Mouse (Mus musculus) cortical plate, adult 2 months (tissue): ENCODE data around the gene Syde2. TPM values are rescaled to one million over a fixed set of nuclear protein-coding genes. Genes with fewer than 3 reads are reported as not detected.

Source experiments
- H3K27ac ChIP-seq: fragments of 200-500 bp; 2 replicates; pipeline ENCODE4 v1.5.1; 2012; ENCODE audit warnings: low read length, control low read depth, inconsistent platforms; ENCODE audit not compliant: insufficient read depth
- H3K4me1 ChIP-seq: fragments of 200-500 bp; 2 replicates; pipeline ENCODE4 v1.6.1; 2011; ENCODE audit warnings: low read length; ENCODE audit not compliant: control insufficient read depth, insufficient read depth
- H3K4me3 ChIP-seq: fragments of 200-500 bp; 2 replicates; pipeline ENCODE4 v1.5.1; 2011; ENCODE audit warnings: mild to moderate bottlenecking, low read length, control low read depth; ENCODE audit not compliant: insufficient read depth
- CTCF ChIP-seq: fragments of 200-500 bp; IDR thresholded peaks from 2 replicates; pipeline ENCODE4 v1.5.1; 2011; ENCODE audit warnings: mild to moderate bottlenecking, control low read depth, low read length; ENCODE audit not compliant: insufficient read depth; ENCODE audit errors: extremely low read depth
- POLR2A ChIP-seq: fragments of 200-500 bp; IDR thresholded peaks from 2 replicates; pipeline ENCODE4 v1.6.1; 2011; ENCODE audit warnings: mild to moderate bottlenecking, low read length, control low read depth; ENCODE audit not compliant: insufficient read depth; ENCODE audit errors: extremely low read depth
- polyA plus RNA-seq: library from polyadenylated mRNA; depleted of rRNA; stranded (reverse); fragments of >200 nt; gene quantifications from 2 replicates; pipeline ENCODE4 v1.2.3, GENCODE M21; 2012

Syde2 gene
- polyA plus RNA-seq, 1 experiment = 2.0 TPM

GRCm38 (mm10) chr3:146007872-146008271, 20.2 kb downstream of the Syde2 start:
- H3K4me3 ChIP-seq = no peak overlapping the region
- TF ChIP-seq POLR2A (no peak), CTCF (no peak)
- no peak overlapping the region for H3K27ac ChIP-seq
- H3K4me1 ChIP-seq = no peaks in the 10 kb centered on the region

- no peak overlapping the region for H3K4me3 ChIP-seq
- no peak overlapping the region for H3K27ac ChIP-seq
- TF ChIP-seq POLR2A = no peak
- no peak for TF ChIP-seq CTCF
- no peaks in the 10 kb centered on the region for H3K4me1 ChIP-seq
Observed at GRCm38 (mm10) chr3:146009859-146010645, 22.4 kb downstream of the Syde2 start.

GRCm38 (mm10) chr3:146010751-146011150, 23.1 kb downstream of the Syde2 start:
- H3K4me1 ChIP-seq = no peaks in the 10 kb centered on the region
- no peak overlapping the region for H3K27ac ChIP-seq
- no peak overlapping the region for H3K4me3 ChIP-seq
- TF ChIP-seq CTCF = no peak
- TF ChIP-seq POLR2A = no peak

GRCm38 (mm10) chr3:146011544-146012218, 24.0 kb downstream of the Syde2 start:
- no peaks in the 10 kb centered on the region for H3K4me1 ChIP-seq
- H3K27ac ChIP-seq = no peak overlapping the region
- no peak for TF ChIP-seq CTCF

GRCm38 (mm10) chr3:146013490-146013889, 25.8 kb downstream of the Syde2 start:
- TF ChIP-seq CTCF (no peak), POLR2A (no peak)
- no peak overlapping the region for H3K4me3 ChIP-seq
- H3K4me1 ChIP-seq = no peaks in the 10 kb centered on the region
- no peak overlapping the region for H3K27ac ChIP-seq

More at GRCm38 (mm10) chr3:146011544-146012218, 24.0 kb downstream of the Syde2 start:
- H3K4me3 ChIP-seq = no peak overlapping the region

GRCm38 (mm10) chr3:146014321-146014720, 26.7 kb downstream of the Syde2 start:
- TF ChIP-seq POLR2A = no peak
- no peak for TF ChIP-seq CTCF
- no peak overlapping the region for H3K4me3 ChIP-seq
- no peak overlapping the region for H3K27ac ChIP-seq
- H3K4me1 ChIP-seq = no peaks in the 10 kb centered on the region

- H3K4me3 ChIP-seq = no peak overlapping the region
- H3K27ac ChIP-seq = no peak overlapping the region
- no peaks in the 10 kb centered on the region for H3K4me1 ChIP-seq
- TF ChIP-seq CTCF = no peak
- no peak for TF ChIP-seq POLR2A
Observed at GRCm38 (mm10) chr3:146016979-146017378, 29.3 kb downstream of the Syde2 start.

- Histone ChIP-seq H3K27ac (no peak overlapping the region), H3K4me1 (no peaks in the 10 kb centered on the region), H3K4me3 (no peak overlapping the region)
- no peak for TF ChIP-seq CTCF
- no peak for TF ChIP-seq POLR2A
Observed at GRCm38 (mm10) chr3:146017521-146017920, 29.9 kb downstream of the Syde2 start.

GRCm38 (mm10) chr3:146022232-146022631, 34.6 kb downstream of the Syde2 start:
- TF ChIP-seq POLR2A (no peak), CTCF (no peak)
- no peak overlapping the region for H3K27ac ChIP-seq

GRCm38 (mm10) chr3:146024746-146025145, 37.1 kb downstream of the Syde2 start:
- Histone ChIP-seq H3K4me3 (no peak overlapping the region), H3K27ac (no peak overlapping the region), H3K4me1 (no peaks in the 10 kb centered on the region)
- TF ChIP-seq POLR2A = no peak
- no peak for TF ChIP-seq CTCF

More at GRCm38 (mm10) chr3:146022232-146022631, 34.6 kb downstream of the Syde2 start:
- H3K4me1 ChIP-seq = no peaks in the 10 kb centered on the region
- H3K4me3 ChIP-seq = no peak overlapping the region
